Mouse (Mus musculus) lung, adult 18-20 months (tissue): Measurements from ENCODE around the gene Ulbp1.
"Not testable (repeated sequence)": the region's sequence is repeated elsewhere in the genome, so short reads cannot be mapped to it uniquely, and the experiment has no call there.

Experiments
- DNase-seq, 2 experiments: peaks; one replicate each; pipeline ENCODE4 v3.0.0; 2022; ENCODE audit warnings: mixed read lengths in 2 of 2

Gene Ulbp1

DNA sequence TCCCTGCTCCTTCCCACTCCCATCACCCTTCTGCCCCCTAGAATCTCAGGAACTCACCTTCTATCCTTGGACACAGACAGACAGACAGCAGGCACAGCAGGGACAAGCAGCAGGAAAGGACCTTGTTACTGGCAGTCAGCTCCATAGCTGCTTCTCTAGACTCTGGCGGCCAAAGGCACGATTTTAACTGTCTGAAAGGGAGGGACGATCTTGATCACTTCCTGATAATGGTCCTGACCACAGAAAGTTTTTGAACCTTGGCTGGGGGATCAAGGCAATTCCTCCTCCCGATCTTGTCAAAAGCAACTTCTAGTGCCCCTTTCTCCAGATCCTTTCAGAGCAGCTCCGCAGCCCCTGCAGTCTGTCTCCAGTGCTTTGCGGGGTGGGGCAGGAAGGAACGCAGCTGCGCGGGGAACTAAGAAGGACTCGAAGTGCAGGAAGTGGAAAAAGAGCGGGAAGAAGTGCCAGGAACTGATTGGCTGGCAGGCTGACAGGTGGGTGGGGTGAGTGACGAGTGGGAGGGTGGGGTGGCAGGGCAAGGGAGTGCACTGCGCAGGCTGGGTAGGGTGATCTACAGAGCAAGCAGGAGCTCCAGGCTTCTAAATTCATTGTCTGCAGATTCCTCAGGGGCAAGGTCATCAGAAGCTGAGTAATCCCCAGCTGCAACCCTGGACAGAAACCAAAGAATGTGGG lies at the start of gene Ulbp1:
TSS of gene Ulbp1 (minus strand) at position 442 of the 693 bp plus-strand sequence.
- DNase-seq, result peak; percentile 83 to 84

DNA sequence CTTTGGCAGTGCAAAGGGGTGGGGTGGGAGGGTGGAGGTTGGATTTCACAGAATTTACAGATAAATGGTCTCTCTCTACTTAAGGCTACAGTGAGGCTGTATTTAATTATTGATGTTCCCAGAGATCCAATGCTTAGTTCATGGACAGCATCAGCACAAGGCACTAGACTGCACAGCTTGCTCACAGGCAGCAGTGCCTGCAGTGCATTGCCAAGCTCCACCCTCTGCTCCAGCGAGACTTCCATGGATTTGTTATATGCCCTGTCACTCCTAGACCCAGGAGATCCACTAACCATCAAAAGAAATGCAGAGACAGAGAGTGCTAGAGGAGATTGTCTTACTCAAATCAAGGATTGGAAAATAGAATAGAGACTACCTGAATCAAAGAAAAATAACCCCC lies 24.7 kb upstream of the Ulbp1 start:
- not testable (repeated sequence) for DNase-seq

DNA sequence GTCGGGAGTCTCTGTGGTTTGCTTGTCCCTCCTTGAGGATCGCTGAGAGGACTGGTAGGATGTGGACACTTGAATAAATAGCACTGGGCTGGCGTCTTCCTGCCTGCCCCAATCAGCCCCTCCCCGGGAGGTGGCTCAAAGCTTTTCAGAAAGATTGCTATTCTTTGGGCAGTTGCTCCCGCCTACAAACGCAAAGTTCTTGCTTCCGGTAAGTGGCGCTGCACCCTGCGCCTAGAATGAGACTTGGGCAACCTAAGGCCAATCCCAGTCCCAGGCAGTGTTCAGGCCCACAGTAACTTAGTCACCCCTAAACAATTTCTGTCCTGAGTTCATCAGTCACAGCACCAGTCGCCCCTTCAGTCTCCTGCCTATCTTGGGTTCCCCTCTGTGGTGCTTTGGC lies 18.9 kb upstream of the Ulbp1 start:
- peak; percentile 7 to 22 for DNase-seq

- DNase-seq, result no peak
Measured at GRCm38 (mm10) chr10:7483650-7484049, 10.2 kb upstream of the Ulbp1 start.

DNA sequence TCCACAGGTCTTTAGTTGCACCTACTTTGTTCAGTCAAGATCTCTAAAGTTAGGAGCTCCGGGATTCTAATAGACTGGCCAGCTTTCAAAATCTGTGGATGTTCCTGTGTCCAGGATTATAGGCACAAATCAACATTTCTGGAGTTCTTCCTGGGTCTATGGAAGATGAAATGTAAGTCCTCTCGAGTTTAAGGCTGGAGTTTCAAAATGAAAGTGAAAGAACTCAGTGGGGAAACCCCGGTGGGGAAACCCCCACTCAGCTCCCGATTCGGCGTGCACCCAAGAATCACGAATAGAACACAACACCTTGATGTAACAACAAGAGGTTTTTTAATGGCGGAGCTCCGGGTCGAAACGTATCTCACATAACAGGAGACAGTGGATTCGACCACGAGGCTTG lies 787 bp upstream of the Ulbp1 start:
- DNase-seq, result not testable (repeated sequence)

DNA sequence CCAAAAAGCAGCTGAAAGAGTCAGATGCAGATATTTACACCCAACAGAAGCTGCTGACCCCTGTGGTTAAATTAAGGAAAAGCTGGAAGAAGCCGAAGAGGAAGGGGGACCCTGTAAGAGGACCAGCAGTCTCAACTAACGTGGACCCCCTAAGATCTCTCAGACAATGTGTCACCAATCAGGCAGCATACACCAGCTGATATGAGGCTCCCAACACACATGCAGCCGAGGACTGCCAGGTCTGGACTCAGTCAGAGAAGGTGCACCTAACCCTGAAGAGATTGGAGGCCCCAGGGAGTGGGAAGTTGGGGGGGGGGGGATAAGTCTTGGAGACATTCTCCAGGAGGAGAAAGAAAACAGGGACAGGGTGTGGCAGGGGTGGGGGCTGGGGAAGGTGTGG lies 1.8 kb downstream of the Ulbp1 start:
- no peak for DNase-seq

- DNase-seq, result no peak
Measured at GRCm38 (mm10) chr10:7470457-7470856, 3.0 kb downstream of the Ulbp1 start.

DNA sequence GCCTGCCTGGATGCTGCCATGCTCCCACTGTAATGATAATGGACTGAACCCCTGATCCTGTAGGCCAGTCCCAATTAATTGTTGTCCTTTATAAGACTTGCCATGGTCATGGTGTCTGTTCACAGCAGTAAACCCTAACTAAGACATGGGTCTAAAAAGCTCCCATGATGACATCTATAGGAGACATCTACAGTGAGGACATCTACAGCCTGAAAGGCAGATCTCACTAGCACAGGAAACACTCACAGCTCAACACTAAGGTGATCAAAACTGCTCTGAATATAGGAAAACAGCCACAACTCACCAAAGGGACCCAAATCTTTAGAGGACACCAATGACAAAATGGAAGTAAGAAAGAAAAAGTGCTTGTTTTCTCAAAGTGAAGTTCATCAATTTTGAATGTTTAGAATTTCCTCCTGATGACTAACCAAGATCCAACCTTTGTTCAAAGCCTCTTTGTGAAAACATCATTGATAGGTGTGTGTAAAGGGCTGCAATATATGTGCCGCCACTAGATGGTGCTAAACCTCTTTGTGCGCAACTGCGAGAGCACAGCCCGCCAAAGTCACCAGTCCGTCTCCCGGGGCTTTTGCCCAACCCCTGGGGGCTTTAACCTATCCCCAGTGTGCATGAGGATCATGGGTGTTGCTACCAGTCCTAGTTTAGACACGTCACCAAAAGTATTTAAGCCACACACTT lies 3.6 kb downstream of the Ulbp1 start:
- peak; percentile 46 to 50 for DNase-seq

DNA sequence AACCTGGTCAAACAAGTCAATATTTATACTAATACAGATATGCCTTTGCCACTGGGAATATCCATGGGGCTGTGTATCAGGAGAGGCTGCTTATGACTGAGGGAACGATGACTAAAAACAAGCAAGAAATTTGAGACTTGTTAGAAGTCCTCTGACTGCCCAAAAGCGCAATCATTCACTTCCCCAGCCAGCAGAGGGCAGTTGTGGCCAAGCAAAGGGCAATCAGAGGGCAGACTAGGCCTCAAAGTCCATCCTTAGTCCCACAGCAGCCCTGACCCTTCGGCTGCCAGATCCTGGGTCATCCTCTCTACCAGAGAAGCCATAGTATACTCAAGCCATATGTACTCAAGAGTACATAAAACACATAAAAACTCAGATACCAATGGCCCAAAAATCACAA lies 11.4 kb downstream of the Ulbp1 start:
- peak in 1 of 2 experiments; percentile 4 for DNase-seq

DNA sequence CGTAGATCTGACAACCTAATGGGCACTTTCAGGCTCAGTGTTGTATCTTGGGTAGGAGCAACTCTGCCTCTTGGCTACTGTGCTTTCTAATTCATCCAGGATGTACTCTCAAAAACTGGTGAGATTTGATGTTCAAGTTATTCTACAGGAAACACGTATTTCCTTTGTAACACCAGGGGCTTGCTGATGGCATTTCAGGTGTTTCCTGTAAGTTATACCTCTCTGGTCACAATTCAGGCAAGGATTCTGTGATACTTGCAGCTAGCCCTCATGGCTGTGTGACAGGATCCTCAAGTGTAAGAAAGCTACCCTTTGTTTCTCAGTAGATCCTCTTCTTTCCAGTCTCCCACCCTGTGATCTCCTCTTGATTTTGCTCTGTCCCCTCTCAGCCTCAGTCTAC lies 34.5 kb downstream of the Ulbp1 start:
- no peak for DNase-seq

DNA sequence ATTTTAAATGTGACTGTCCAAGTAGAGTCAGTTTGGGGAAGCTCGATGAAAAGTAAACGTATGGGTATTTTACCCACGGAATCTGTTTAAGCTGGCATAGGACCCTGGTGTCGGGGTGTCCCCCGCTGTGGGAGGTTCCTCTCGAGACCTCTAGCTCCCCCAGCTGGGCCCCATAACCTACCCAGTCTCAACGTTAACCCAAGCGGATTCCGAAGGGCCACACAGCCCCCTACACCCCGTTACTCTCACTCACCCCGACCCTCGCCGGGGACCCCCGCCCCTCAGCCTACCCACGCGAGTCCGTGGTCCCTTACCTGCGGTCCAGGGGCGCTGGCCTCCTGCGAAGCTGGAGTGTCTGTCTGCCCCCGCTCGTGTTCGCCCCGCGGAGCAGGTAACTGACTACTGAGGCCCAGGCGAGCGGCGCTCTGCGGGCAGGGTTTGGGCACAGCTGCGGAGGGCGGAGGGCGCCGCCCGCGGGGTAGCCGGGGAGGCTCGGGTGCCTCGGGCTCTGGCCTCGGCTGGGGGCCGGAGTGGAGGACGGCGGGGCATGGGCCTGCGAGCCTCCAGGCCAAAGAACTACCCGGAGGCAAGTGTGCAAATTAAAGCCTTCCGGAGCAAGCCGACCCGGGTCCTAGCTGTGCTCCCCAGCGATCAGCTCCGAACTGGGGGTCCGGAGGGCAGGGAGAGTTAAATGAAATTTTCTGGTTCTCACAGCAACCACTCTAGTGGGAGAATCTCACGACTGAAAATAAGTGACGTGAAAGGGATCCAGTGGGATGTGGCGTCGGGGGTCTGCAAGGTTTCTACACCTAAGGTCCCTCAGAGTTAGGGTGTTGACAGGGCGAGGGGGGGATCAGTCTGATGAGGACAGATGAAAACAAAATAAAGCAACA lies 80.0 kb downstream of the Ulbp1 start:
- no peak for DNase-seq

- DNase-seq, result no peak
Measured at GRCm38 (mm10) chr10:7391935-7392930, 81.2 kb downstream of the Ulbp1 start.

DNA sequence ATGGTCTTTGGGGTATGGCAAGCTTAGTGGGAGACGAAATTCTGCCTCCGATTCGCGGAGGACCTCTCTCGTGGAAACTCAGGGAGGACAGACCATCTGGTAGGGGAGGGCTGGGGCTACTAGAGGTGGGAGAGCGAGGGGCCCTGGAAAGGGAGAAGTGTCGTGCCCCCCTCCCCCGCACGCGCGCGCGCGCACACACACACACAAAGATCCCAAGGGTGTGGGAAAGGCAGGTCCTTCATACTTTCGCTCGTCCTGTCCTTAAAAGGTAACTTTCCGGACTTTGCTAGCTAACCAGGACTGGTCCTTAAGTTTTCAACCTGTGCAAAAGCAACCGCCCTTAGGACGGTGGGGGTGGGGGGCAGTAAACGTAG lies 81.9 kb downstream of the Ulbp1 start:
- no peak for DNase-seq

GRCm38 (mm10) chr10:7391108-7391507 lies 82.3 kb downstream of the Ulbp1 start:
- no peak for DNase-seq
